Comparison of ENCODE assay signal across 7 mouse cellular contexts in genomic region chr1:43473734-43474534, GRCm38 (mm10). TPM values are rescaled to one million over a fixed set of nuclear protein-coding genes. Genes with fewer than 3 reads are reported as not detected.
DNase-seq lines count a peak whose midpoint lies in the region; ATAC-seq and TF ChIP-seq lines count a peak whose summit lies in the region.

No protein-coding gene starts in this region.

- peak overlapping the region; percentile 37 for H3K4me3 ChIP-seq in bone marrow macrophage, adult 2 months (ENCODE audit: insufficient read depth, low read length)
- H3K4me3 ChIP-seq in embryonic facial prominence, embryonic 10.5 days = no peak overlapping the region

- peaks cover 49% of the 10 kb centered on the region for H3K4me1 ChIP-seq in bone marrow macrophage, adult 2 months (ENCODE audit: control insufficient read depth, insufficient read depth, low read length)
- H3K4me1 ChIP-seq in embryonic facial prominence, embryonic 10.5 days = peaks cover 36% of the 10 kb centered on the region

- H3K36me3 ChIP-seq in embryonic facial prominence, embryonic 10.5 days (replicated peaks) = 0 out of 2 replicates have a peak, but pooled peaks cover 4% of the 10 kb centered on the region

- 91% methylated on average over 5 of the region's 5 CpGs for WGBS in embryonic facial prominence, embryonic 10.5 days

- peak; percentile 75 for ATAC-seq in megakaryocyte, adult 5-6 weeks (ENCODE audit: poor library complexity, severe bottlenecking)

- H3K9me3 ChIP-seq in embryonic facial prominence, embryonic 10.5 days = no peaks in the 10 kb centered on the region

- H3K27me3 ChIP-seq in embryonic facial prominence, embryonic 10.5 days (replicated peaks; ENCODE audit: low read depth, poor library complexity, severe bottlenecking) = no peaks in the 10 kb centered on the region

- TF ChIP-seq POLR2A in bone marrow macrophage, adult 2 months (IDR thresholded peaks at IDR 0.05; ENCODE audit: borderline replicate concordance, low read depth, low read length) = no peak

- TF ChIP-seq CTCF in bone marrow macrophage, adult 2 months (IDR thresholded peaks at IDR 0.05; ENCODE audit: low read depth, low read length) = no peak

- peak overlapping the region; percentile 87 for H3K27ac ChIP-seq in bone marrow macrophage, adult 2 months (ENCODE audit: insufficient read depth, low read depth, low read length)
- 0 out of 2 replicates have a peak overlapping the region, but pooled peaks have one; percentile 8 for H3K27ac ChIP-seq in embryonic facial prominence, embryonic 10.5 days (replicated peaks)

- DNase-seq in layer of hippocampus, adult 11-12 months (ENCODE audit: low spot score) = peak; percentile 72
- no peak for DNase-seq in layer of hippocampus, adult 9-10 months (ENCODE audit: low spot score)
- no peak for DNase-seq in embryonic facial prominence, embryonic 10.5 days (ENCODE audit: low spot score)
- DNase-seq in layer of hippocampus, adult 8-10 months (ENCODE audit: low spot score in 2 of 2) = peak; percentile 65 to 76
- DNase-seq in yolk sac, embryonic 10.5 days (ENCODE audit: low spot score) = no peak

RNA-seq across cellular contexts. Expression of gene Nck2, which starts 29.6 kb away (rescaled TPM):
- 11.2 TPM in 2 replicates for polyA plus RNA-seq in bone marrow macrophage, adult 2 months (2012; ENCODE audit: insufficient read depth, insufficient read length, missing spikeins)
- 50.3 and 52.5 TPM in 2 replicates for polyA plus RNA-seq in embryonic facial prominence, embryonic 10.5 days (2016; fragmentation: Nextera tagmentation; extraction: Ambion mirVana)
- total RNA-seq in layer of hippocampus, adult 8-10 months (2022) = 10 to 100 TPM; 40.5 to 50.5 (median 48.8) TPM
- 2.9 and 3.0 TPM in 2 replicates for total RNA-seq in megakaryocyte, adult 5-6 weeks (2015)
- total RNA-seq in megakaryocyte, adult 5-6 weeks (2017) = 4.5 and 5.4 TPM in 2 replicates

Comparison
In these comparisons a context has a peak if more than half of its experiments do, and no peak if none do; other contexts are left out.
1. DNase-seq: peak in layer of hippocampus, adult 11-12 months (single experiment) and layer of hippocampus, adult 8-10 months (2 of 2); none in layer of hippocampus, adult 9-10 months (single experiment), embryonic facial prominence, embryonic 10.5 days (single experiment) and yolk sac, embryonic 10.5 days (single experiment).
2. RNA of gene Nck2, which starts 29.6 kb away (total RNA-seq): 40.5 to 50.5 TPM in layer of hippocampus, adult 8-10 months; 2.9 to 5.4 TPM in megakaryocyte, adult 5-6 weeks; every median in the first group is over 4 times any median in the second.